Mouse (Mus musculus) kidney, postnatal 0 days (tissue): Measurements from ENCODE around the gene S1pr2. TPM values are rescaled to one million over a fixed set of nuclear protein-coding genes. Genes with fewer than 3 reads are reported as not detected.

Experiments used
- ATAC-seq: fragments of 200-750 bp; cut with Nextera tagmentation; replicated peaks from 2 replicates; pipeline ENCODE4 v1.8.0; 2017; ENCODE audit warnings: low read depth, moderate number of reproducible peaks, moderate TSS enrichment, moderate library complexity; ENCODE audit not compliant: low FRiP score
- DNase-seq: peaks from one replicate; pipeline ENCODE4 v3.0.0-alpha.2; 2016; ENCODE audit warnings: low spot score
- H3K27ac ChIP-seq: fragments of 300-500 bp; sonication (generic); 2 replicates; pipeline ENCODE4 v1.5.1; 2014; ENCODE audit warnings: mild to moderate bottlenecking
- H3K27me3 ChIP-seq: fragments of 300-500 bp; sonication (generic); 2 replicates; pipeline ENCODE4 v1.6.1; 2014; ENCODE audit warnings: low read length, mixed read lengths; ENCODE audit not compliant: insufficient read depth
- H3K36me3 ChIP-seq: fragments of 300-500 bp; sonication (generic); 2 replicates; pipeline ENCODE4 v1.6.1; 2014; ENCODE audit warnings: low read length, mixed read lengths; ENCODE audit not compliant: insufficient read depth
- H3K4me1 ChIP-seq: fragments of 300-500 bp; sonication (generic); replicated peaks from 2 replicates; pipeline ENCODE4 v1.6.1; 2014; ENCODE audit warnings: antibody characterized with exemption, low read length, mixed read lengths; ENCODE audit not compliant: insufficient read depth
- H3K4me2 ChIP-seq: fragments of 300-500 bp; sonication (generic); 2 replicates; pipeline ENCODE4 v1.6.1; 2014; ENCODE audit warnings: mild to moderate bottlenecking, low read length, moderate library complexity, mixed read lengths
- H3K4me3 ChIP-seq: fragments of 300-500 bp; sonication (generic); replicated peaks from 2 replicates; pipeline ENCODE4 v1.5.1; 2014; ENCODE audit warnings: low read depth, low read length
- H3K9ac ChIP-seq: fragments of 300-500 bp; sonication (generic); 2 replicates; pipeline ENCODE4 v1.6.1; 2014; ENCODE audit warnings: low read depth, low read length
- H3K9me3 ChIP-seq: fragments of 300-500 bp; sonication (generic); replicated peaks from 2 replicates; pipeline ENCODE4 v1.6.1; 2016; ENCODE audit warnings: low read length, inconsistent platforms, mixed read lengths
- CTCF ChIP-seq: IDR thresholded peaks from 2 replicates; pipeline ENCODE4 v1.5.1; 2016; ENCODE audit warnings: antibody characterized with exemption, low read depth, mild to moderate bottlenecking, moderate library complexity
- WGBS: fragments of 180-500 bp; shearing (Covaris S2); extraction: QIAGEN DNeasy Blood & Tissue Kit; methylation state at CpG from one replicate; pipeline ENCODE4 v1.1.7; 2014; 5-methylcytosine and 5-hydroxymethylcytosine counted together
- polyA plus RNA-seq: library from polyadenylated mRNA; unstranded; fragments of >200 nt; fragmentation: Nextera tagmentation; extraction: Ambion mirVana; gene quantifications from 2 replicates; pipeline ENCODE4 v1.2.1, GENCODE M21; 2015

S1pr2 gene
- 21.3 and 23.3 TPM in 2 replicates for polyA plus RNA-seq

- Histone ChIP-seq H3K4me3 (peak within 1 kb of the TSS; percentile 65), H3K27me3 (no peaks in the 10 kb centered on the region), H3K4me2 (peak within 1 kb of the TSS; percentile 85), H3K9me3 (no peaks in the 10 kb centered on the region), H3K4me1 (peaks cover 29% of the 10 kb centered on the region), H3K36me3 (no peaks in the 10 kb centered on the region), H3K9ac (peak within 1 kb of the TSS; percentile 74), H3K27ac (peak within 1 kb of the TSS; percentile 86)
- 0% methylated on average over 40 of the region's 47 CpGs for WGBS
- no peak; the same call in 1 of the 2 replicates for TF ChIP-seq CTCF
- DNase-seq, result peak; percentile 96
- ATAC-seq, result peak; percentile 68
Observed at GRCm38 (mm10) chr9:20976216-20976960, at the start of gene S1pr2. TSS of gene S1pr2 (minus strand) at chr9:20976781.

GRCm38 (mm10) chr9:21025258-21025810, 48.8 kb upstream of the S1pr2 start:
- H3K27me3 ChIP-seq, result no peaks in the 10 kb centered on the region
- no peak overlapping the region for H3K4me2 ChIP-seq
- H3K9ac ChIP-seq, result no peak overlapping the region
- no peak overlapping the region for H3K4me3 ChIP-seq
- H3K9me3 ChIP-seq, result no peaks in the 10 kb centered on the region
- H3K36me3 ChIP-seq, result no peaks in the 10 kb centered on the region
- peaks cover 11% of the 10 kb centered on the region; the same call in 1 of the 2 replicates for H3K4me1 ChIP-seq
- no peak overlapping the region for H3K27ac ChIP-seq
- ATAC-seq, result no peak
- DNase-seq, result no peak
- 70% methylated on average over 19 of the region's 19 CpGs for WGBS
- no peak for TF ChIP-seq CTCF

GRCm38 (mm10) chr9:21022726-21023125, 46.1 kb upstream of the S1pr2 start:
- Histone ChIP-seq H3K9ac (no peak overlapping the region), H3K27ac (no peak overlapping the region), H3K4me1 (no peaks in the 10 kb centered on the region), H3K27me3 (no peaks in the 10 kb centered on the region), H3K4me3 (no peak overlapping the region), H3K36me3 (no peaks in the 10 kb centered on the region), H3K4me2 (no peak overlapping the region), H3K9me3 (no peaks in the 10 kb centered on the region)
- peak; percentile 32; the same call in 1 of the 2 replicates for TF ChIP-seq CTCF
- ATAC-seq, result no peak
- WGBS, result 85% methylated on average over 1 of the region's 1 CpGs
- no peak for DNase-seq

- TF ChIP-seq CTCF, result no peak
- ATAC-seq (no peak), DNase-seq (no peak)
- Histone ChIP-seq H3K4me2 (no peak overlapping the region), H3K36me3 (no peaks in the 10 kb centered on the region), H3K9me3 (no peaks in the 10 kb centered on the region), H3K4me3 (no peak overlapping the region), H3K9ac (no peak overlapping the region), H3K4me1 (no peaks in the 10 kb centered on the region), H3K27ac (no peak overlapping the region), H3K27me3 (peaks cover 3% of the 10 kb centered on the region)
- 58% methylated on average over 6 of the region's 6 CpGs for WGBS
Observed at GRCm38 (mm10) chr9:21022288-21022687, 45.7 kb upstream of the S1pr2 start.

GRCm38 (mm10) chr9:21021363-21021762, 44.8 kb upstream of the S1pr2 start:
- no peak for TF ChIP-seq CTCF

GRCm38 (mm10) chr9:21018600-21018999, 42.0 kb upstream of the S1pr2 start:
- H3K4me3 ChIP-seq, result no peak overlapping the region
- WGBS, result 69% methylated on average over 2 of the region's 2 CpGs
- H3K27ac ChIP-seq, result no peak overlapping the region
- H3K9me3 ChIP-seq, result no peaks in the 10 kb centered on the region
- no peak overlapping the region for H3K4me2 ChIP-seq
- H3K36me3 ChIP-seq, result no peaks in the 10 kb centered on the region
- H3K9ac ChIP-seq, result no peak overlapping the region
- DNase-seq (no peak), ATAC-seq (no peak)
- peaks cover 13% of the 10 kb centered on the region; the same call in 1 of the 2 replicates for H3K4me1 ChIP-seq
- TF ChIP-seq CTCF, result no peak
- peaks cover 12% of the 10 kb centered on the region for H3K27me3 ChIP-seq

More at GRCm38 (mm10) chr9:21021363-21021762, 44.8 kb upstream of the S1pr2 start:
- Histone ChIP-seq H3K27ac (no peak overlapping the region), H3K4me3 (no peak overlapping the region), H3K27me3 (peaks cover 9% of the 10 kb centered on the region), H3K9me3 (no peaks in the 10 kb centered on the region), H3K9ac (no peak overlapping the region), H3K36me3 (no peaks in the 10 kb centered on the region), H3K4me2 (no peak overlapping the region), H3K4me1 (peaks cover 5% of the 10 kb centered on the region; the same call in 1 of the 2 replicates)
- no peak for ATAC-seq
- DNase-seq, result no peak
- WGBS, result 71% methylated on average over 3 of the region's 3 CpGs
